Mouse (Mus musculus) midbrain, embryonic 11.5 days (tissue): Measurements from ENCODE around the gene Slc4a11. TPM values are rescaled to one million over a fixed set of nuclear protein-coding genes. Genes with fewer than 3 reads are reported as not detected.
A peak's percentile ranks its signal among the peaks of the same experiment; 100 is the strongest.

ENCODE experiments used
- ATAC-seq: fragments of 200-750 bp; cut with Nextera tagmentation; 2 replicates; pipeline ENCODE4 v1.8.0; 2017; ENCODE audit warnings: moderate TSS enrichment, moderate library complexity; ENCODE audit not compliant: low FRiP score
- DNase-seq: peaks from one replicate; pipeline ENCODE4 v3.0.0; 2015; ENCODE audit warnings: low spot score; ENCODE audit errors: missing footprints
- H3K27ac ChIP-seq: fragments of 300-500 bp; sonication (generic); 2 replicates; pipeline ENCODE4 v1.5.1; 2014; ENCODE audit warnings: low read depth, low read length
- H3K27me3 ChIP-seq: fragments of 300-500 bp; sonication (generic); 2 replicates; pipeline ENCODE4 v1.6.1; 2014; ENCODE audit warnings: mild to moderate bottlenecking, low read length, moderate library complexity, mixed read lengths; ENCODE audit not compliant: control insufficient read depth, insufficient read depth
- H3K36me3 ChIP-seq: fragments of 300-500 bp; sonication (generic); 2 replicates; pipeline ENCODE4 v1.6.1; 2014; ENCODE audit warnings: mild to moderate bottlenecking, low read length, moderate library complexity, mixed read lengths; ENCODE audit not compliant: control insufficient read depth, insufficient read depth
- H3K4me1 ChIP-seq: fragments of 300-500 bp; sonication (generic); 2 replicates; pipeline ENCODE4 v1.6.1; 2014; ENCODE audit warnings: low read length; ENCODE audit not compliant: control insufficient read depth, insufficient read depth
- H3K4me2 ChIP-seq: fragments of 300-500 bp; sonication (generic); 2 replicates; pipeline ENCODE4 v1.6.1; 2014; ENCODE audit warnings: mild to moderate bottlenecking, moderate library complexity
- H3K4me3 ChIP-seq: fragments of 300-500 bp; sonication (generic); 2 replicates; pipeline ENCODE4 v1.5.1; 2014; ENCODE audit warnings: low read depth, low read length
- H3K9ac ChIP-seq: fragments of 300-500 bp; sonication (generic); 2 replicates; pipeline ENCODE4 v1.6.1; 2014; ENCODE audit warnings: low read length
- H3K9me3 ChIP-seq: fragments of 300-500 bp; sonication (generic); 2 replicates; pipeline ENCODE4 v1.6.1; 2016; ENCODE audit warnings: low read length; ENCODE audit not compliant: control insufficient read depth
- WGBS: fragments of 180-500 bp; shearing (Covaris S2); extraction: QIAGEN DNeasy Blood & Tissue Kit; methylation state at CpG from one replicate; pipeline ENCODE4 v1.1.7; 2014; 5-methylcytosine and 5-hydroxymethylcytosine counted together
- polyA plus RNA-seq: library from polyadenylated mRNA; unstranded; fragments of >200 nt; fragmentation: Nextera tagmentation; extraction: Ambion mirVana; gene quantifications from 2 replicates; pipeline ENCODE4 v1.2.1, GENCODE M21; 2014

Slc4a11 gene
- 0.40 and 0.42 TPM in 2 replicates for polyA plus RNA-seq

DNA sequence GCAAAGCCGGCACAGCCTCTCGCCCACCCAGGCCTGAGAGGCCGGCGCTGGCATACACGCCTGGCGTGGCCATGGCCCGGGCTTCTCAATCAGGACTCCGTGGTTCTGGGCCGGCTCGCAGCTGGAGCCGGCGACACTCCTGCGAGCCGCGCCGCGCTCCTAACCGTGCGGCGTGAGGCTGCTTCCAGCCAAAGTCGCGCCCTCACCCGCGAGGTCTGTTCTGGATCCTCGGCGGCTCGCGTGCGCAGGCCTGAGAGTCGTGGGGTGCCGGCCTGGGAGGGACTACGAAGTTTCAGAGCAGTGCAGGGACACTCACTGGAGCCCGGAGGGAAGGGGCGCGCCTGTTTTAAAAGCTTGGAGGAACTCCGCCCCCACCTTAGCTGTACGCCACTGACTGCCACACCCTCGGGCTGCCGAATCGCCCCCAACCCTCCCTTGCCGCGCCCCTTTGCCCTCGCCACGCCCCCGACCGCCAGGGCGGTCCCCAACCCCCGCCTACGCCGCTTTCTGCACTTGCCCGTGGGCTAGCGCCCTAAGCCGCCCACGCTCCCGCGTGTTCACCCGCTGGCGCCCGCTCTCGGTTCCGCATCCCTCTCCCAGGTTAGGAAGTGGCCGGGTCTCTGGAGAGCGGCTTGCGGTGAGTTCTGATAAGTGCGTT is at the start of gene Slc4a11:
Gene Slc4a11, minus strand, starts transcription at position 367 of the 658 bp plus-strand sequence.
- peaks cover 25% of the 10 kb centered on the region for H3K27me3 ChIP-seq
- H3K27ac ChIP-seq: no peak within 1 kb of the TSS

DNA sequence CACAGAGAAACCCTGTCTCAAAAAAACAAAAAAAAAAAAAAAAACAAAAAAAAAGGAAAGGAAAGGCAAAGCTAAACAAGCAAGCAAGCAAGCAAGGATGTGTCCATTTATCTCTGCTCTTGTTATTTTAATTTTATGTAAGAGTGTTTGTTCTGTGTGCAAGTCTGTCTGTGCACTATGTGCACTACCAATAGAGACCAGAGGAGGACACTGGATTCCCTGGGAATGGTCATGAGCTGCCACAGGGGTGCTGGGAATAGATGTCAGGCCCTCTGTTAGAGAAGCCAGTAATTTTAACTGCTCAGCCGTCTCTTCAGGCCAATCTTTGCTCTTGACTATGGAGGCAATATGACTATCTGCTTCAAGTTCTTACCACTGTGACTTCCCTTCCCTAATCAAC is 46.3 kb upstream of the Slc4a11 start:
- Histone ChIP-seq H3K4me2 (no peak overlapping the region), H3K9me3 (no peaks in the 10 kb centered on the region), H3K4me3 (no peak overlapping the region), H3K27ac (no peak overlapping the region), H3K4me1 (0 out of 2 replicates have a peak, but pooled peaks cover 5% of the 10 kb centered on the region), H3K36me3 (peaks cover 17% of the 10 kb centered on the region; the same call in 1 of the 2 replicates), H3K9ac (no peak overlapping the region), H3K27me3 (no peaks in the 10 kb centered on the region)
- 87% methylated on average over 1 of the region's 1 CpGs for WGBS
- DNase-seq (no peak), ATAC-seq (no peak)

More for the DNA sequence above, at the start of gene Slc4a11:
- H3K4me2 ChIP-seq: peak within 1 kb of the TSS; percentile 96
- DNase-seq (peak; percentile 90), ATAC-seq (peak; percentile 73)
- H3K36me3 ChIP-seq: no peaks in the 10 kb centered on the region
- H3K9me3 ChIP-seq: no peaks in the 10 kb centered on the region
- peaks cover 6% of the 10 kb centered on the region for H3K4me1 ChIP-seq
- peak within 1 kb of the TSS; percentile 46 for H3K4me3 ChIP-seq
- peak within 1 kb of the TSS; percentile 44 for H3K9ac ChIP-seq
- under 1% methylated on average over 58 of the region's 65 CpGs for WGBS

DNA sequence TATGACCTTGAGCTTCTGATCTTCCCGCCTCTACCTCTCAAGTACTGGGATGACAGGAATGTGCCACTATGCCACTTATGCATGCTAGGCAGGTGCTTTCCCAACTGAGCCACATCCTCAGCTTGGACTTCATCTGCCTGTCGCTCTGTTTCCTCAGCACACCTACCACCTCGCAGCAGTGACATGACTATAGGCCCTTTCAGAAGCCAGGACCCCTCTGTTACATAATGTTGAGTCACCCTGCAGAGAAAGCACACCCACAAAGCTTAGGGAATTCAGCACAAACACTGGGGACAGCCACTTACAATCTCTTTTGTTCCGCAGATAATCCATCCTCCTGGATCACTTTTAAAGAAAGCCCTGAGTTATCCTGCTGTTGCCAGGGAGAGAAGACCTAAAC is 42.8 kb upstream of the Slc4a11 start:
- Histone ChIP-seq H3K9me3 (no peaks in the 10 kb centered on the region), H3K27ac (no peak overlapping the region), H3K36me3 (peaks cover 8% of the 10 kb centered on the region; the same call in 1 of the 2 replicates), H3K4me3 (no peak overlapping the region), H3K9ac (no peak overlapping the region), H3K4me2 (no peak overlapping the region), H3K27me3 (no peaks in the 10 kb centered on the region), H3K4me1 (0 out of 2 replicates have a peak, but pooled peaks cover 5% of the 10 kb centered on the region)
- 29% methylated on average over 4 of the region's 4 CpGs for WGBS
- DNase-seq: no peak
- no peak for ATAC-seq

- Histone ChIP-seq H3K27ac (no peak overlapping the region), H3K27me3 (no peaks in the 10 kb centered on the region), H3K9me3 (no peaks in the 10 kb centered on the region), H3K9ac (no peak overlapping the region), H3K36me3 (peaks cover 3% of the 10 kb centered on the region; the same call in 1 of the 2 replicates), H3K4me2 (no peak overlapping the region), H3K4me1 (0 out of 2 replicates have a peak, but pooled peaks cover 5% of the 10 kb centered on the region), H3K4me3 (no peak overlapping the region)
- ATAC-seq (no peak), DNase-seq (no peak)
- WGBS: 82% methylated on average over 6 of the region's 6 CpGs
Measured at GRCm38 (mm10) chr2:130738019-130738418, 40.7 kb upstream of the Slc4a11 start.

DNA sequence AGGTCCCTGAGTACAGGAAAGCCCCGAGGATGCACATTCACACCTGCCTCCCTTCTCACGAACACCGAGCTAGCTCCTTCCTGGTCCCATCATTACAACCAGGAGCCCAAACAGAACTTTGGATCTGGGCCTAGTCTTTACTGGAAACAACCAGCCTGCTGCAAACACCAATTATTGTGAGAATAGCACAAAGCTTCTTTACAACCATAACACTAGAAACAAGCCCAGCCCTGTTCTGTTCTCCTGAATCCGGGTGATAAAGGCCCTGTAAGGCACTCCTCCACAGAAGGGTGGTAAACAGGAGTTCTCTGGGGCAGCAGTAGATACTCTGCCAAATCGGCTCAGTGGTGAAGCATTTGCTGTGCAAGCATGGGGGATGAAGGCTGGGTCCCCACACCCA is 38.0 kb upstream of the Slc4a11 start:
- no peak overlapping the region for H3K27ac ChIP-seq
- DNase-seq (no peak), ATAC-seq (no peak)
- 83% methylated on average over 5 of the region's 5 CpGs for WGBS
- no peaks in the 10 kb centered on the region for H3K9me3 ChIP-seq
- H3K4me1 ChIP-seq: 0 out of 2 replicates have a peak, but pooled peaks cover under 1% of the 10 kb centered on the region
- H3K4me2 ChIP-seq: no peak overlapping the region
- peaks cover 6% of the 10 kb centered on the region; the same call in 1 of the 2 replicates for H3K36me3 ChIP-seq
- no peak overlapping the region for H3K4me3 ChIP-seq
- H3K27me3 ChIP-seq: no peaks in the 10 kb centered on the region
- H3K9ac ChIP-seq: no peak overlapping the region

GRCm38 (mm10) chr2:130733444-130733843 is 36.1 kb upstream of the Slc4a11 start:
- WGBS: 96% methylated on average over 2 of the region's 3 CpGs
- DNase-seq: no peak
- H3K9ac ChIP-seq: no peak overlapping the region
- H3K27me3 ChIP-seq: no peaks in the 10 kb centered on the region
- no peak for ATAC-seq
- H3K36me3 ChIP-seq: peaks cover 17% of the 10 kb centered on the region; the same call in 1 of the 2 replicates
- no peak overlapping the region for H3K4me3 ChIP-seq
- H3K4me2 ChIP-seq: no peak overlapping the region
- H3K4me1 ChIP-seq: no peaks in the 10 kb centered on the region
- no peak overlapping the region for H3K27ac ChIP-seq
- H3K9me3 ChIP-seq: no peaks in the 10 kb centered on the region

DNA sequence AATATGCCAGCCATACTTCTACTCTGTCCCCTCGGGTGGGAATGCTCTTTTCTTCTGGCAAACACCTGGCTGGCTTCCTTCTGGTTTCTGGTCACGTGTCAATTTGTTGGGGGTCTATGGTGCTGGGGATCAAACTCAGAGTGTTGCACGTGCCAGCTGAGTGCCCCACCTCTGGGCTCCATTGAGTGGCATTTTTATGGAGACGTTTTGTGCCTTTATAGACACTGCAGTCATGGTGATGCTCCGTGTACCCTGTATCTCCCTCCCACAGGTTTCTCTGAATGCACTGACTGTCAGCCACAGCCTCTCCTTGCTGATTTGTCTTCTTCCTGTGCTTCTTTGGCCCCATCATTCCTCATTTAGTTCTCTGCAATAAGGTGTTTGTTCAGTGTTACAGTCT is 34.5 kb upstream of the Slc4a11 start:
- Histone ChIP-seq H3K27me3 (no peaks in the 10 kb centered on the region), H3K4me2 (no peak overlapping the region), H3K4me1 (no peaks in the 10 kb centered on the region), H3K9me3 (no peaks in the 10 kb centered on the region), H3K36me3 (peaks cover 26% of the 10 kb centered on the region; the same call in 1 of the 2 replicates), H3K4me3 (no peak overlapping the region), H3K27ac (no peak overlapping the region), H3K9ac (no peak overlapping the region)
- 70% methylated on average over 5 of the region's 5 CpGs for WGBS
- no peak for DNase-seq
- no peak for ATAC-seq

DNA sequence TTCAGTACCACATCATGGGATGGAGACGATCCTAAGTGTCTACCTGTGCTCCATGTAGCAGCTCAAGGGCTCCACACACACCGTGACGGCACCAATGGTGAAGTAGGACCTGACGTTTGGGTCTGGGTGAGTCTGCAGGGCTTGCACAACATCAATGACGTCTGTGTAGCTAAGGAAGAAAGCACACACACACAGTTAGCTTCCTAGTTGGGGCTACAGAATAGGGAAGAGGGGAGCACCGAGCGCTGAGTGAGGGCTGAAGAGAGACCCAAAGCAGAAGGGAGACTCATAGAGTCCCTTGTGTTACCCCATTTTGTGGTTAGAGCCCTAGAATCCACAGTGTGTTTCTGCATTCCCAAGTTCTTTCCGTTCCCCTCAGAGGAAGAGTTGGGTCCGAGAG is 33.4 kb upstream of the Slc4a11 start:
- Histone ChIP-seq H3K4me2 (no peak overlapping the region), H3K27me3 (no peaks in the 10 kb centered on the region), H3K9me3 (no peaks in the 10 kb centered on the region), H3K36me3 (peaks cover 26% of the 10 kb centered on the region; the same call in 1 of the 2 replicates), H3K27ac (no peak overlapping the region), H3K9ac (no peak overlapping the region), H3K4me1 (no peaks in the 10 kb centered on the region), H3K4me3 (no peak overlapping the region)
- DNase-seq (no peak), ATAC-seq (no peak)
- 88% methylated on average over 9 of the region's 9 CpGs for WGBS

DNA sequence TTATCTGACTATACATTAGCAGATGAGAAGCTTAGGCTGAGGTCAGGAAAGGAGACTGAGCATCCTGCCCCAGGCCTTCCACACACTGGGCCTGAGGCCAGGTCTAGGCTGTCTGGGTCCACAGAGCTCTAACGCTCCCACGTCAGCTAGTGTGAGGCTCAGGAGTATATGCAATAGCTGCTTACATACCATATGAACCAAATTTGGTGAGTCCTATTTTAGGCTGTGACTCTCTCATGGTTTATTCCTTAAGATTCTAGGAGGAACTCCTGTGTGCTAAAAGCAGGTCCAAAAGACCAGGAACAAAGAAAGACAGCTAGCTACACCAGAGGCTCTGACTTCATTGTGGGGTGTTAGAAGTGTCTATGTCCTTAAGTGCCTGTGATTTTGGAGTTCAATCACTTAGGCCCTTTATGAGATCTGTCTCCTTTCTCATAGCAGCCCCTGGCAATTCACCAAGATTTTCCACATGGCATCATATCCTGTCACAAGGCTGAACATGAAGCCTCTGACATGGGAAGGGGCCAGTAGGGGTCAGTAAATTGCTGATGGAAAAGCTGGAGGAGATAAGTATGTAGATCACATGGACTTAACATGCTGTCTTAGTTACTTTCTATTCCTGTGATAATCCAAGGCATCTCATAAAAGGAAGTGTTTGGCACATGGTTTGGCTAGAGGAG is 31.7 kb upstream of the Slc4a11 start:
- no peaks in the 10 kb centered on the region for H3K27me3 ChIP-seq
- DNase-seq (no peak), ATAC-seq (no peak)
- no peaks in the 10 kb centered on the region for H3K4me1 ChIP-seq
- no peak overlapping the region for H3K4me2 ChIP-seq
- H3K36me3 ChIP-seq: peaks cover 23% of the 10 kb centered on the region
- H3K9ac ChIP-seq: no peak overlapping the region
- no peak overlapping the region for H3K4me3 ChIP-seq
- 96% methylated on average over 2 of the region's 2 CpGs for WGBS
- no peak overlapping the region for H3K27ac ChIP-seq
- no peaks in the 10 kb centered on the region for H3K9me3 ChIP-seq
